Mouse (Mus musculus) adipocyte (in vitro differentiated cells): ENCODE data around the gene Aida.
"Not testable (repeated sequence)": the region's sequence is repeated elsewhere in the genome, so short reads cannot be mapped to it uniquely, and the experiment has no call there.

Source experiments
- DNase-seq: peaks from one replicate; pipeline ENCODE4 v3.0.0-alpha.2; 2016; ENCODE audit warnings: low spot score

The Aida gene

GRCm38 (mm10) chr1:183296465-183296864 lies at the start of gene Aida:
Gene Aida (plus strand): TSS chr1:183296590.
- no peak for DNase-seq

GRCm38 (mm10) chr1:183248144-183248543 lies 48.2 kb upstream of the Aida start:
- no peak for DNase-seq

- no peak for DNase-seq
Observed at GRCm38 (mm10) chr1:183250612-183251011, 45.8 kb upstream of the Aida start.

GRCm38 (mm10) chr1:183251818-183252217 lies 44.6 kb upstream of the Aida start:
- DNase-seq = no peak

GRCm38 (mm10) chr1:183252574-183252973 lies 43.8 kb upstream of the Aida start:
- DNase-seq = no peak

- DNase-seq = peak; percentile 9
Observed at GRCm38 (mm10) chr1:183264145-183265008, 32.0 kb upstream of the Aida start.

- DNase-seq = no peak
Observed at GRCm38 (mm10) chr1:183265921-183266467, 30.4 kb upstream of the Aida start.

- DNase-seq = no peak
Observed at GRCm38 (mm10) chr1:183267666-183268065, 28.7 kb upstream of the Aida start.

- DNase-seq = peak; percentile 50
Observed at GRCm38 (mm10) chr1:183272867-183273818, 23.2 kb upstream of the Aida start.

- DNase-seq = no peak
Observed at GRCm38 (mm10) chr1:183274385-183274784, 22.0 kb upstream of the Aida start.

- no peak for DNase-seq
Observed at GRCm38 (mm10) chr1:183275763-183276162, 20.6 kb upstream of the Aida start.

- DNase-seq = no peak
Observed at GRCm38 (mm10) chr1:183288351-183288750, 8.0 kb upstream of the Aida start.

- no peak for DNase-seq
Observed at GRCm38 (mm10) chr1:183289576-183289975, 6.8 kb upstream of the Aida start.

- peak; percentile 90 for DNase-seq
Observed at GRCm38 (mm10) chr1:183296877-183297383, 540 bp downstream of the Aida start, which contains the start of gene Brox. Gene Brox (minus strand): TSS chr1:183297269.

GRCm38 (mm10) chr1:183297473-183297885 lies 1.1 kb downstream of the Aida start:
- peak; percentile 43 for DNase-seq

- peak; percentile 52 for DNase-seq
Observed at GRCm38 (mm10) chr1:183297886-183298489, 1.6 kb downstream of the Aida start.

- peak; percentile 100 for DNase-seq
Observed at GRCm38 (mm10) chr1:183299161-183299560, 2.8 kb downstream of the Aida start.

GRCm38 (mm10) chr1:183307555-183307954 lies 11.2 kb downstream of the Aida start:
- peak; percentile 60 for DNase-seq

GRCm38 (mm10) chr1:183308476-183308875 lies 12.1 kb downstream of the Aida start:
- no peak for DNase-seq

- not testable (repeated sequence) for DNase-seq
Observed at GRCm38 (mm10) chr1:183309601-183310000, 13.2 kb downstream of the Aida start.

GRCm38 (mm10) chr1:183312076-183312475 lies 15.7 kb downstream of the Aida start:
- DNase-seq = no peak

GRCm38 (mm10) chr1:183315783-183316182 lies 19.4 kb downstream of the Aida start:
- no peak for DNase-seq
